Comparison of ENCODE assay signal across 21 mouse cellular contexts in the genomic region with DNA sequence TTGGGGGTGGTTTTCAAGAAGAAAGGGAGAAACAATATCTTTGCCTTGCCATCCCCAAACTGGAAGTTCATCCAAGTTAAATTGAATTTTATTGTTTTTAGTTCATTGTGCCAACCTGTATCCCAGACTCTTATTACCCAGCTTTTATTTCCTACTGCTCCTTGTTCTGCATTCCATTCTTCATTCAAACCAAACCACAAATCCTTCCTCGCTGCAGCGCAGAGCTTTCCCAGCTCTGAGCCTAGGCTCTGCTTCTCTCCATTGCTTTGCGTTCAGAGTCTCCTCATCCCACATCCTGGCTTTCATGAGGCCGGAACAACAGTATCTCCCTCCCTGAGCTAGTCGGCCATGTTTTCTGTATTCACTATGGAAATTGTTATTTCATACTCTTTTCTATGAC.
"Had no signal": no experiment of that assay in that cellular context is flagged by ENCODE, and none has a peak within 500 bp of the region (broad histone marks: within the 10 kb centered on the region; RNA-seq: fewer than 3 reads in every experiment).

No protein-coding gene starts in this region.

- H3K4me3 ChIP-seq: lung, embryonic 15.5 days; megakaryocyte, embryonic 14.5 days; midbrain, embryonic 12.5 days; myocyte; neural tube, embryonic 13.5 days; neural tube, embryonic 15.5 days had no signal

- H3K4me2 ChIP-seq: lung, embryonic 15.5 days; midbrain, embryonic 12.5 days; neural tube, embryonic 13.5 days; neural tube, embryonic 15.5 days had no signal

- DNase-seq: lung, adult 2 months; lung, postnatal 14 days; lung, postnatal 36 days; midbrain, embryonic 14.5 days; retina, postnatal 1 day; right cerebral cortex, adult 18-20 months; right cerebral cortex, postnatal 25 days; right cerebral cortex, postnatal 4 days; spleen, adult 18-20 months; thymus, adult 18-20 months; thymus, postnatal 14 days; thymus, postnatal 36 days had no signal

- H3K4me1 ChIP-seq: lung, embryonic 15.5 days; megakaryocyte, embryonic 14.5 days; midbrain, embryonic 12.5 days; neural tube, embryonic 13.5 days; neural tube, embryonic 15.5 days had no signal

- H3K27ac ChIP-seq: lung, embryonic 15.5 days; macrophage; midbrain, embryonic 12.5 days; neural tube, embryonic 13.5 days; neural tube, embryonic 15.5 days had no signal

- H3K27me3 ChIP-seq: lung, embryonic 15.5 days; megakaryocyte, embryonic 14.5 days; midbrain, embryonic 12.5 days; neural tube, embryonic 13.5 days; neural tube, embryonic 15.5 days had no signal

- ATAC-seq: lung, postnatal 0 days; midbrain, embryonic 16.5 days had no signal

- H3K9me3 ChIP-seq: lung, embryonic 15.5 days; megakaryocyte, embryonic 14.5 days; midbrain, embryonic 12.5 days; neural tube, embryonic 13.5 days; neural tube, embryonic 15.5 days had no signal

- H3K9ac ChIP-seq: lung, embryonic 15.5 days; midbrain, embryonic 12.5 days; neural tube, embryonic 13.5 days; neural tube, embryonic 15.5 days had no signal
